Mouse (Mus musculus) embryo, embryonic 10.5 days (tissue): ENCODE measurements around the gene Adgrl2.

ENCODE experiments used
- DNase-seq: peaks from one replicate; pipeline ENCODE4 v3.0.0-alpha.2; 2015; ENCODE audit warnings: low spot score

Gene Adgrl2

GRCm38 (mm10) chr3:148977124-148977529 is 13.2 kb downstream of the Adgrl2 start:
- no peak for DNase-seq

- DNase-seq: no peak
These were observed 18.3 kb downstream of the Adgrl2 start for GRCm38 (mm10) chr3:148971893-148972596.

DNA sequence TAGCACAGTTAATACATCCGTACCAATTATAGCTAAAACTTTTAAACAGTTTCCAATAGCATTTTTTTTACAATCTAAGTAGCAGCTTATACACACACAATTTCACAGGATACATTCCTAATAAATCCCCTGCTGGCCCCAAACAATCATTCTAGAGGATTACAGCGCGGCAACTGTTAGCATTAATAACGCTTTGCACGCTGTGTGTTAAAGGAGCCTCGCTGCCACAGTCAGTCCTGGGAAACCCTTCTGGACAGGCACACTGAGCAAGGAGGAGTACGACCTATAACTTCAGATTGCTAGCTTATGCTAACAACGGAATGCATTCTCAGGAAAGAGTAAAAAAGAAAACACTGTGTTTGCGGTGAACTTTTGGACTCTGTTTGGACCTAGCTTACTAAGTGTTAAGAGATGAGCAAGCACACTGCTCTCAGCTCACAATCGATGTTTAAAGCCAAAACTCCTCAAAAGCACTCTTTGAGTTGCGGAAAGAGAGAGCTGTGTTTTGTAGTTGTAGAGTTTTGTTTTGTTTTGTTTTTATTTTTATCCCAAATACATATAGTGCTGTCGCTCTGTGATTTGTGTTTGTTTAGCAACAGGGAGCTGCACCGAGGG is 25.3 kb downstream of the Adgrl2 start:
- DNase-seq: no peak

- no peak for DNase-seq
These were observed 26.8 kb downstream of the Adgrl2 start for GRCm38 (mm10) chr3:148963381-148964044.

- DNase-seq: no peak
These were observed 28.7 kb downstream of the Adgrl2 start for GRCm38 (mm10) chr3:148961611-148962010.

GRCm38 (mm10) chr3:148960751-148961289 is 29.5 kb downstream of the Adgrl2 start:
- no peak for DNase-seq

GRCm38 (mm10) chr3:148960215-148960614 is 30.1 kb downstream of the Adgrl2 start:
- DNase-seq: no peak

GRCm38 (mm10) chr3:148959327-148960025 is 30.9 kb downstream of the Adgrl2 start:
- peak; percentile 40 for DNase-seq

- no peak for DNase-seq
These were observed 31.6 kb downstream of the Adgrl2 start for GRCm38 (mm10) chr3:148958714-148959113.

DNA sequence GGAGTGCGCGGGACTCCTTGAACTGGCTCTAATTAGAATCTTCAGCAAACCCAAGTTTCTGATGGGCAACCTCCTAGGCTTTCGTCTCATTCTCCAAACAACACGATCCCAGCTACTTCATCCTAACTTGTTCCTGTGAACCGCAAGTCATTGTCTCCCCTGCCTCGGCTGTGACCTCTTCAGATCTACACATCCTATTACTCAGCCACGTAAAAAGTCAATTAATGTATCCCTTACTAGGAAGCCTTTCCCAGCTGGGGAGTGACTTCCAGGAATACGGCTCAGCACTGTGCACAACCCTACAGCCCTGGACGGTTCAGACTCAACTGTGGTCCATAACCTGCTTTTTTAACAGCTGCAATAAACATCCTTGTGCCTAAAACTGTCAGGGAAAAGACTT is 32.2 kb downstream of the Adgrl2 start:
- DNase-seq: no peak

GRCm38 (mm10) chr3:148956887-148957286 is 33.5 kb downstream of the Adgrl2 start:
- DNase-seq: no peak

DNA sequence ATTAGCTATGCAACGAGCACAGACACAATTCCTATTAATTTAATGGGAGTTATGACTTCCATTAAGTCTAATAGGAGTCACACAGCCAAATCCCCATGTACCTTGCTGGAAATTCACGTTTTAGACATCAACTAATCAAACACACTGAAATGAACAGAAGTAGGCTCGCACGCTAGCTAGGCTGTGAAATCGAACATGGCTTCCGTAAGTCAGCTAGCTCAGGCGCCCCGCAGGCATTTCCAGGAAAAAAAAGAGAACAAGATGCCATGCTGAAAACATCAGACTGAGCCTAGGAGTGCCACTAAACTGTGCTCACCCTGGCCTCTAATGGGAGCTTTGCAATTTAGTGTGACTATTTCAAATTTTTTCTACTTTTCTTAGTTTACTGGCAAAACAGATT is 40.6 kb downstream of the Adgrl2 start:
- no peak for DNase-seq

DNA sequence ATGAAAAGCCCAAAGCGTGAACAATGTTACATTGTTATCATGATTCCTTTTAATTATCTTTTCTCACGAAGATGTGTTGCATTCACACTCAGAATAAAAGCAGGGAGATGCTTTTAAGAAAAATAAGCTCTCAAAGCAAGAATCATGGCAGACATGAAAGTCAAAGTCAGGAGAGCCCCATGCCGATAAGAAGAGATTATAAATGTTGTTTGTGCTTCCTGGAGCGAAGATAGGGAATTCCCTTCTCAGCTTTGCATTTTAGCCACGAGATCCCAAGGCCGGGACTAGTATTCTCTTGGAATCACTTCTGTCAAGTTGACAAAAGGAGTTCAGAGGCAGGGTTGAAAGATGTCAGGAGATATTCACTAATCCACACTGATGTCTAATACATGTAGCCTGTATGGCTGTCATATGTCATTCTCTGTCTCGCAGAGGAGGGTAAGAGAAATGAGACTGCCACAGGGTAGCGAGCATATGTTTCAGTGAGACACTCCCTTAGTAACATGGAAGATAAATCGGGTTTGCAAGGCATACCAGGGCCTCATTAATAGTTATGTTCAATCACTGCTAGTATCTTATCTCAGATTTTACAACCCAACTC is 42.5 kb downstream of the Adgrl2 start:
- peak; percentile 39 for DNase-seq

DNA sequence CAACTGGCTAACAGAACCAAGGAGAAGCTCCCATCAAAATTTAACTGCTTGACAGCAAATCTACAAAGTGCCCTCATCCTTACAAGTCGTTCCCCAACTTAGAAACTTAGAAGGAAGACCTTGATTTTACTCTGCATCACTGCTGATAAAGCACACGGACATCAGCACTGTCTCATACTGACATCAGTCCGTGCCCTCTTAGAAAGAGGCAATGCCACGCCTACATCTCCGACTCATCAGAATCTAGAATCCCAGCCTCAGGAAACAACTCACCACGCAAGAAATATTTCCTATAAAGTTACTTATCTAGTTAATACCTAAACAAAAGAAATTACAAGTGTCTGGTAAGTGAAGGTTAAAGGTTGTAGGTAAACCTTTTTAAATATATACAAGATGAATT is 43.1 kb downstream of the Adgrl2 start:
- DNase-seq: no peak

DNA sequence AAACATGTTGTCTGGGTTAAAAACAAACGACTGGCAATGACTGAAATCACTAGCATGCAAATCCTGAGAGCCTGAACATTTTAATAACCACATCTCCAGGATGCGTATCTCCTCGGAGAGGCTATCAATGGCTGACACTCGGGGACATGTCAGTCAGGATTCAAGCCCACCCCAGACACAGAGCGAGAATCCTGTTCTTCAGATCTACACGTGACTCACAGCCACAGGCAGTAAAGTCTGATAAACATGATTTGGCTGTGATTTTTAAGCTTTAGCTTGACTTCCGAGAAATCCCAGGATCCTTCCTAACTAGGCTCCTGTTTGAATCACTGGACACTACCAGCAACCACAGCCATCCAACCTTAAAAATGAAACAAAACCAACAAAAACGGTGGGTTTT is 44.8 kb downstream of the Adgrl2 start:
- no peak for DNase-seq

DNA sequence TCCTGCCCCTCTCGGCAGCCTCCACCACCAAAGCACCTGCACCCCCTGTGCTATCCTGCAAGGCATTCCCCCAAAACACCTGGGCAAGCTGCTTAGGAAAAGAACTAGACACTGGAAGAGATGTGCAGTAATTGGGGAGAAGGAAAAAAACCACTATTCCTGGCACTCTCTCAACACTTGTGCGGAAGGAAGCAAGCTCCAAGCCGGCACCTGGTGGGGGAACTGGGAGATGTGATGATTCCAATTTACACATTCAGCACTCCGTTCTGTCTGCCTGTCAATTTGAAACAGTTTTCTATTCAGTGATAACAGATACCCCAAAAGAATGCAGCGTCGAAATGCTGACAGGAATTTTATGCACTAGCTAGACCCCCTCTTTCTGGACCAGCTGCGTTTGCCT is 50.9 kb downstream of the Adgrl2 start:
- no peak for DNase-seq

GRCm38 (mm10) chr3:148935056-148935455 is 55.3 kb downstream of the Adgrl2 start:
- DNase-seq: no peak

- no peak for DNase-seq
These were observed 56.1 kb downstream of the Adgrl2 start for GRCm38 (mm10) chr3:148934279-148934678.

- DNase-seq: no peak
These were observed 57.2 kb downstream of the Adgrl2 start for GRCm38 (mm10) chr3:148933160-148933559.

DNA sequence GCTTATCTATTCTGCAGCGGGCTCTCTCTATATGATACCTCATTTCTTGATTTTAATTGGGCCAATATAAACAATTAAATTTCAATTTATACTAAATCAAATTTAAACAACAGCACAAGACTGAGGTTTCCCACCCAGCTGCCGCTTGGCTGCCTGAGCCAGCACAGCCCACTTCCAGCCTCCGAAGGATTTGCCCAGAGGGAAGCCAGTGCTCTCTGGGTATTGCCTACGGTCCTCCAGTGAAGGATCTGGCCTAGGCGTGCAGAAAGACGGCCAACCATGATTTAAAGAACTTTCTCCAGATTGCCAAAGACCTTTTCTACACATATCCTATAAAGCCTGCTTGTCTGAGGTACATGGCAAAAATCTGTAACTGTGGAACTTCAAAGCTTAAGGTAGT is 59.4 kb downstream of the Adgrl2 start:
- no peak for DNase-seq

DNA sequence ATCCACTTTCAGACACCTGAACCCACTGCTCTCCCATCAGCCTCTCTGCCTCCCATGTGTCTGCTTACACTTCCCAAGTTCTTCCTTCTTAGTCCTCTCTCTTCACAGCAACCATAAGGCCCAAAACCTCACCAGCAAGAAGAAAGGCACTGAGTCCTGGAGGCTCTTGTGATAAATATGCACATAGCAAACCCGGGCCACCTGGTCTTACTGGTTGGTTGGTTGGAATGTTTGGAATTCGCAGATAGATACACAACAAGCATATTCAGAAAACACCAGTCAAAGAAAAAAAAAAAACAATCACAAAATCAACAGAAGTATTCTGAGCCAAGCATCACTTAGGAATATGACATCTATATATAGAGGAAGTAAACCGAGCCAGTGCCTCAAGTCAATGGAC is 64.0 kb downstream of the Adgrl2 start:
- DNase-seq: no peak

DNA sequence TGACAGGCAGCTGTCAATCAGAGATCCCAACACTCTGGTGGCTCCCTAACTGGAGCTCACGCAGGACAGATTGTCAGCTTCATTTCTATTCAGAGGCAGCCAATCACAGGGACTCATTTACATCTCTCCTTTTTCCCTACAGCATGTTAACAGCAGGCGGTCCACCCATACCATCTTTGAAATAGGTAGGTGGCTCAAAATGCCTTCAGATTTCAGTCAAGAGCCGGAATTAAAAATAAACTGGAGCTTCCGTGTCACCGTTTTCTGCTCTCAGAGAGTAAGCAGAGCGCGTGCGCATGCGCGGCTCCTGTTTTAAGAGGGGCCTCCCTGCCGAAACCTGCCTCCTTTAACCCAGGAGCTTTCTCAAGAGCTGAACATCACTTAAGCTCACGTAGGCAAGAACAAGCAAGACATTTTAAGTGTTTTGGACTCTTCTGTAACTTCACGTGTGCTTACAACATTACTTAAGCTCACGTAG is 67.7 kb downstream of the Adgrl2 start:
- peak; percentile 36 for DNase-seq
